Mouse (Mus musculus) bone marrow, adult 2 months (tissue): ENCODE data around the gene Atp2b2.

Source experiments
- CTCF ChIP-seq: fragments of 200-500 bp; IDR thresholded peaks from 2 replicates; pipeline ENCODE4 v1.5.1; 2011; ENCODE audit warnings: low read length, control low read depth; ENCODE audit not compliant: control insufficient read depth, insufficient read depth
- POLR2A ChIP-seq: fragments of 200-500 bp; IDR thresholded peaks from 2 replicates; pipeline ENCODE4 v1.6.1; 2011; ENCODE audit warnings: low read depth, mild to moderate bottlenecking, control low read depth, low read length, borderline replicate concordance; ENCODE audit not compliant: control insufficient read depth

- TF ChIP-seq POLR2A (no peak), CTCF (no peak)
Observed at GRCm38 (mm10) chr6:114000928-114001327, 41.5 kb downstream of the Atp2b2 start.
